ENCODE assay signal across 7 mouse cellular contexts in the genomic region with DNA sequence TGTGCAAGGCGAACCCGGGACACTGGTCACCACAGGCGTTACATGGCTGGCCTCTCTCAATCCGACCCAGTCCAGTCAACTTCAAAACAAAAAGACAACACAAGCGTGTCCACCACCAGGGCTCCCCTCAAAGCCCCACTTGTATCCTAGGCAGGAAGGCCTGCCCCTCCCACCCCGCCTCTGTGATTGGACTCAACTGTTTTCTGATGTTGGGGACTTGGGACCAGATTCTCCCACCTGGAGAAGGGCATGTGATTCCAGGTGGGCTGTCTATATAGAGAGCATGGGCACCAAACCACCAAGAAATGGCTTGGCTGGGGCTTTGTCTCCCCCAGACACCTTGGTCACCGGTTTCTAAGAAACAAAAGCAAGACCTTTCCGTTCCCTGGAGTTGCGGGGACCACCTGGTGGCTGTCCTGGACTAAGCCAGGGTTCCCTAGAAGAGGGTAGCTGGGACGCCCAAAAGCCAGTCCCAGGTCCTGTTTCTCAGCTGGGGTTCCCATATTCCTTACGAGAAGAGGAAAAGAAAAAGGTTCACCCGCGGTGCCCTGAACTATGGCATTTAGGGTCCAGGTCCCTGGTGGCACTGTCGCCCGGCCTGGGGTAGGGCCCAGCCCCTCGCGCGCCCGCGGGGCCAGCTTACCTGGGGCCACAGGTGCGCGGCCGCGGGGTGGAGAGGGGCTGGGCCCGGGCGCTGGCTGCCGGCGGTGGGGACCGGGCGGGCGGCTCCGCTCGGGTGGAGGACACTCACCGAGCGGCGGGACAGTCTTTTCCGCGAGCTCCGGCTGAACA. TPM values are rescaled to one million over a fixed set of nuclear protein-coding genes. Genes with fewer than 3 reads are reported as not detected.
DNase-seq lines count a peak whose midpoint lies in the region; ATAC-seq lines count a peak whose summit lies in the region.

No protein-coding gene starts in this region.

- H3K27ac ChIP-seq in forebrain, embryonic 12.5 days, result no peak overlapping the region
- H3K27ac ChIP-seq in intestine, embryonic 14.5 days (ENCODE audit: low read depth), result peak overlapping the region; percentile 72
- H3K27ac ChIP-seq in midbrain, embryonic 13.5 days, result peak overlapping the region; percentile 69

- WGBS in forebrain, embryonic 12.5 days, result 3% methylated on average over 35 of the region's 39 CpGs
- WGBS in intestine, embryonic 14.5 days, result 4% methylated on average over 39 of the region's 39 CpGs
- WGBS in midbrain, embryonic 13.5 days, result 1% methylated on average over 39 of the region's 39 CpGs

- H3K4me3 ChIP-seq in forebrain, embryonic 12.5 days (replicated peaks), result peak overlapping the region; percentile 67
- peak overlapping the region; percentile 72 for H3K4me3 ChIP-seq in intestine, embryonic 14.5 days (ENCODE audit: low read depth, low read length)
- H3K4me3 ChIP-seq in midbrain, embryonic 13.5 days (replicated peaks), result peak overlapping the region; percentile 67

- peak overlapping the region; percentile 73 for H3K9ac ChIP-seq in forebrain, embryonic 12.5 days
- H3K9ac ChIP-seq in intestine, embryonic 14.5 days (ENCODE audit: low read length), result peak overlapping the region; percentile 67
- H3K9ac ChIP-seq in midbrain, embryonic 13.5 days (replicated peaks), result peak overlapping the region; percentile 80

- peak; percentile 18 for DNase-seq in right cerebral cortex, postnatal 14 days
- no peak for DNase-seq in right cerebral cortex, postnatal 10 days (ENCODE audit: low spot score in 2 of 2)
- DNase-seq in intestine, embryonic 14.5 days (ENCODE audit: low spot score), result peak; percentile 66
- no peak for DNase-seq in thymus, postnatal 25 days
- DNase-seq in urinary bladder, adult 2 months (ENCODE audit: low spot score), result no peak

- H3K36me3 ChIP-seq in forebrain, embryonic 12.5 days (replicated peaks), result no peaks in the 10 kb centered on the region
- H3K36me3 ChIP-seq in intestine, embryonic 14.5 days (ENCODE audit: control insufficient read depth, insufficient read depth, low read length), result no peaks in the 10 kb centered on the region
- no peaks in the 10 kb centered on the region for H3K36me3 ChIP-seq in midbrain, embryonic 13.5 days

- H3K4me1 ChIP-seq in forebrain, embryonic 12.5 days, result peaks cover 9% of the 10 kb centered on the region
- H3K4me1 ChIP-seq in intestine, embryonic 14.5 days (replicated peaks; ENCODE audit: control insufficient read depth, insufficient read depth, low read length), result peaks cover 11% of the 10 kb centered on the region; the same call in 1 of the 2 replicates
- H3K4me1 ChIP-seq in midbrain, embryonic 13.5 days (replicated peaks), result peaks cover 25% of the 10 kb centered on the region

- peak; percentile 76 for ATAC-seq in forebrain, embryonic 12.5 days (ENCODE audit: low FRiP score)
- ATAC-seq in intestine, embryonic 14.5 days (replicated peaks; ENCODE audit: low FRiP score, low TSS enrichment, low read depth), result peak; percentile 11; the same call in 1 of the 2 replicates
- ATAC-seq in midbrain, embryonic 13.5 days, result peak; percentile 72

- peaks cover 31% of the 10 kb centered on the region for H3K27me3 ChIP-seq in forebrain, embryonic 12.5 days
- H3K27me3 ChIP-seq in intestine, embryonic 14.5 days (replicated peaks; ENCODE audit: control insufficient read depth, insufficient read depth, low read length), result no peaks in the 10 kb centered on the region
- H3K27me3 ChIP-seq in midbrain, embryonic 13.5 days, result peaks cover 67% of the 10 kb centered on the region

- H3K9me3 ChIP-seq in forebrain, embryonic 12.5 days, result no peaks in the 10 kb centered on the region
- H3K9me3 ChIP-seq in intestine, embryonic 14.5 days (ENCODE audit: control insufficient read depth, low read length), result no peaks in the 10 kb centered on the region
- H3K9me3 ChIP-seq in midbrain, embryonic 13.5 days, result no peaks in the 10 kb centered on the region

- H3K4me2 ChIP-seq in forebrain, embryonic 12.5 days, result peak overlapping the region; percentile 95
- peak overlapping the region; percentile 87 for H3K4me2 ChIP-seq in intestine, embryonic 14.5 days (ENCODE audit: low read length)
- H3K4me2 ChIP-seq in midbrain, embryonic 13.5 days (replicated peaks), result peak overlapping the region; percentile 79

RNA-seq across cellular contexts. Expression of a gene that starts 0.4 kb away (rescaled TPM):
- 6.4 and 6.5 TPM in 2 replicates for polyA plus RNA-seq in forebrain, embryonic 12.5 days (2016; fragmentation: Nextera tagmentation; extraction: Ambion mirVana)
- polyA plus RNA-seq in intestine, embryonic 14.5 days (2014; fragmentation: Nextera tagmentation; extraction: Ambion mirVana), result 13.1 and 15.5 TPM in 2 replicates
- 12.3 and 13.1 TPM in 2 replicates for polyA plus RNA-seq in midbrain, embryonic 13.5 days (2015; fragmentation: Nextera tagmentation; extraction: Ambion mirVana)
- polyA plus RNA-seq in urinary bladder, adult 2 months (2012; rRNA removed), result 13.6 and 18.0 TPM in 2 replicates

Comparison
In these comparisons a context has a peak if more than half of its experiments do, and no peak if none do; other contexts are left out.
1. DNase-seq: peak in right cerebral cortex, postnatal 14 days (single experiment) and intestine, embryonic 14.5 days (single experiment); none in right cerebral cortex, postnatal 10 days (0 of 2), thymus, postnatal 25 days (single experiment) and urinary bladder, adult 2 months (single experiment).
2. ATAC-seq: peak in every context shown above with its lines; median percentile 76 in forebrain, embryonic 12.5 days; 72 in midbrain, embryonic 13.5 days; 11 in intestine, embryonic 14.5 days.
3. Peak in every context shown above with its lines, with median percentiles within 50 percentile points of each other: H3K4me2 ChIP-seq, H3K4me3 ChIP-seq and H3K9ac ChIP-seq.